8 mouse cellular contexts compared by ENCODE assay signal in the genomic region with DNA sequence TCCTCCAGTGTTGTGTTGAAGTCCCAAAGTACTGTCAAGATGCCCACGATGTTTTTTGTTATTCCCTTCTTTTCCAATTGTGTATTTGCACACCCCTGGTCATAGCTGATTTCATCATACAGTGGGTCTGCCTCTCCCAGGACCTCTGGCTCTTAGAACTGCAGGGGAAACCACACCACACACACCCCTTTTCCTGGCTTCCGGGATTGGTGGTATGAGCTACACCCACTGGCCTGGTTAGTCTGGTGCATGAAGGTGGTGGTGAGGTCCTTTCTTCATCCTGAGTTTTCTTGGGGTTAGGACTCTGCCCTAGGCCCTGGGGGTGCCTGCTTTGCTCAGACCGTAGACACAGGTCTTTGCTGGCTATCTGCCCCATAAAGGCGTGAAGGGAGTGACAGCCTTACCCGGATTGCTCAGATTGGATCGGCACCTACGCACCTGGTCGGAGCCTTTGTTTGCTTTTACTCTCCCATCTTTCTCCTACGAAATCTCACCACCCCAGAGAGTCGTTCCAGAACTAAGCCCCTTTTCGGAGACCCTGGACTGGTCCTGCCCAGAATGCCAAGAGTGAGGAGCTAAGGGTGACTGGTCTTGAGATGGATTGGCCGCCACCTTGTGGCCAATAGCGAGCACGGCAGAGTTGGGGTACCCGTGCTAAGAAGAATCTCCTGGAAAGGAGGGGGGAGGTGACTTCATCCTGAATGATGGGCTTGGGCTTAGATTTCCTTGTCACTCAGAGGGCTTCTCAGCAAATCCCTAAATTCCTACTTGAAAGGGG. TPM values are rescaled to one million over a fixed set of nuclear protein-coding genes. Genes with fewer than 3 reads are reported as not detected.
DNase-seq lines count a peak whose midpoint lies in the region; ATAC-seq and TF ChIP-seq lines count a peak whose summit lies in the region.

No protein-coding gene starts in this region.

- no peak for TF ChIP-seq POLR2A in MEL (IDR thresholded peaks at IDR 0.05; ENCODE audit: control insufficient read depth in 1 of 2, insufficient read depth in 1 of 2, low read depth in 1 of 2, low read length in 2 of 2, poor library complexity in 1 of 2)

- H3K4me1 ChIP-seq in intestine, embryonic 14.5 days (replicated peaks; ENCODE audit: control insufficient read depth, insufficient read depth, low read length) = no peaks in the 10 kb centered on the region
- peaks cover 3% of the 10 kb centered on the region; the same call in 1 of the 2 replicates for H3K4me1 ChIP-seq in intestine, embryonic 16.5 days (ENCODE audit: control insufficient read depth, insufficient read depth, low read length)
- H3K4me1 ChIP-seq in MEL (ENCODE audit: control insufficient read depth in 1 of 2, insufficient read depth in 2 of 2, low read length in 2 of 2) = peaks cover 0 to 2% of the 10 kb centered on the region in 2 experiments; a peak in 2 of 4 replicates
- H3K4me1 ChIP-seq in stomach, postnatal 0 days (replicated peaks; ENCODE audit: control insufficient read depth, insufficient read depth) = 0 out of 2 replicates have a peak, but pooled peaks cover 2% of the 10 kb centered on the region

- TF ChIP-seq CTCF in MEL (IDR thresholded peaks at IDR 0.05 in 2 of 3, conservative IDR thresholded peaks at IDR 0.05 in 1 of 3; ENCODE audit: control insufficient read depth in 1 of 3, insufficient read depth in 1 of 3, low read depth in 2 of 3, low read length in 3 of 3, poor library complexity in 1 of 3, severe bottlenecking in 1 of 3) = peak; percentile 92 to 94 (median 94)
- TF ChIP-seq CTCF in stomach, postnatal 0 days (IDR thresholded peaks at IDR 0.05; ENCODE audit: low read depth) = peak; percentile 89

- no peaks in the 10 kb centered on the region for H3K79me2 ChIP-seq in MEL (ENCODE audit: control insufficient read depth, insufficient read depth, low read length, poor library complexity)

- 26% methylated on average over 15 of the region's 15 CpGs for WGBS in intestine, embryonic 14.5 days
- WGBS in intestine, embryonic 16.5 days = 28% methylated on average over 15 of the region's 15 CpGs
- WGBS in stomach, postnatal 0 days = 23% methylated on average over 15 of the region's 15 CpGs

- peak; percentile 72 for DNase-seq in intestine, embryonic 14.5 days (ENCODE audit: low spot score)
- peak; percentile 83 for DNase-seq in MEL (ENCODE audit: low read depth, low spot score)
- peak; percentile 81 for DNase-seq in cerebellum, adult 9-10 months
- peak; percentile 79 to 84 for DNase-seq in kidney, postnatal 4 days
- DNase-seq in lung, postnatal 36 days = peak; percentile 81
- DNase-seq in stomach, postnatal 0 days (ENCODE audit: low spot score) = peak; percentile 62

- H3K27ac ChIP-seq in intestine, embryonic 14.5 days (ENCODE audit: low read depth) = no peak overlapping the region
- H3K27ac ChIP-seq in intestine, embryonic 16.5 days (ENCODE audit: low read length) = no peak overlapping the region
- H3K27ac ChIP-seq in MEL (ENCODE audit: control insufficient read depth, low read depth, low read length) = no peak overlapping the region
- H3K27ac ChIP-seq in stomach, postnatal 0 days (replicated peaks) = no peak overlapping the region

- H3K36me3 ChIP-seq in intestine, embryonic 14.5 days (ENCODE audit: control insufficient read depth, insufficient read depth, low read length) = no peaks in the 10 kb centered on the region
- no peaks in the 10 kb centered on the region for H3K36me3 ChIP-seq in intestine, embryonic 16.5 days (ENCODE audit: control insufficient read depth, insufficient read depth, low read length)
- H3K36me3 ChIP-seq in MEL (ENCODE audit: control insufficient read depth in 1 of 2, insufficient read depth in 2 of 2, low read length in 2 of 2) = 0 out of 4 replicates have a peak, but pooled peaks cover 0 to 3% of the 10 kb centered on the region in 2 experiments
- no peaks in the 10 kb centered on the region for H3K36me3 ChIP-seq in stomach, postnatal 0 days (ENCODE audit: control insufficient read depth, insufficient read depth, low read length)

- no peaks in the 10 kb centered on the region for H3K9me3 ChIP-seq in intestine, embryonic 14.5 days (ENCODE audit: control insufficient read depth, low read length)
- H3K9me3 ChIP-seq in intestine, embryonic 16.5 days (ENCODE audit: control insufficient read depth, low read length) = no peaks in the 10 kb centered on the region
- H3K9me3 ChIP-seq in MEL (replicated peaks; ENCODE audit: insufficient read depth, low read length) = no peaks in the 10 kb centered on the region
- H3K9me3 ChIP-seq in stomach, postnatal 0 days (ENCODE audit: control insufficient read depth, low read length) = no peaks in the 10 kb centered on the region

- no peak overlapping the region for H3K9ac ChIP-seq in intestine, embryonic 14.5 days (ENCODE audit: low read length)
- H3K9ac ChIP-seq in intestine, embryonic 16.5 days (ENCODE audit: low read depth, low read length) = no peak overlapping the region
- no peak overlapping the region for H3K9ac ChIP-seq in MEL (ENCODE audit: control insufficient read depth, low read depth, low read length, poor library complexity, severe bottlenecking)
- H3K9ac ChIP-seq in stomach, postnatal 0 days (ENCODE audit: low read length) = no peak overlapping the region

- H3K4me3 ChIP-seq in intestine, embryonic 14.5 days (ENCODE audit: low read depth, low read length) = no peak overlapping the region
- H3K4me3 ChIP-seq in intestine, embryonic 16.5 days (ENCODE audit: low read length) = no peak overlapping the region
- peak overlapping the region; percentile 4 to 16; a peak in 1 of 4 replicates for H3K4me3 ChIP-seq in MEL (ENCODE audit: control insufficient read depth in 1 of 2, insufficient read depth in 1 of 2, low read depth in 2 of 2, low read length in 2 of 2)
- H3K4me3 ChIP-seq in stomach, postnatal 0 days (ENCODE audit: low read depth, low read length) = no peak overlapping the region

- H3K27me3 ChIP-seq in intestine, embryonic 14.5 days (replicated peaks; ENCODE audit: control insufficient read depth, insufficient read depth, low read length) = peaks cover 34% of the 10 kb centered on the region
- H3K27me3 ChIP-seq in intestine, embryonic 16.5 days (replicated peaks; ENCODE audit: control insufficient read depth, insufficient read depth, low read length) = peaks cover 33% of the 10 kb centered on the region
- peaks cover 2 to 8% of the 10 kb centered on the region in 2 experiments; a peak in 3 of 4 replicates for H3K27me3 ChIP-seq in MEL (ENCODE audit: control insufficient read depth in 1 of 2, insufficient read depth in 2 of 2, low read length in 2 of 2)
- H3K27me3 ChIP-seq in stomach, postnatal 0 days (ENCODE audit: control insufficient read depth, insufficient read depth, low read length) = peaks cover 9% of the 10 kb centered on the region; the same call in 1 of the 2 replicates

- no peak for TF ChIP-seq EP300 in MEL (IDR thresholded peaks at IDR 0.05; ENCODE audit: low read depth in 1 of 2, low read length in 2 of 2)
- no peak for TF ChIP-seq EP300 in stomach, postnatal 0 days (optimal IDR thresholded peaks at IDR 0.05)

- ATAC-seq in intestine, embryonic 14.5 days (replicated peaks; ENCODE audit: low FRiP score, low TSS enrichment, low read depth) = no peak
- no peak for ATAC-seq in intestine, embryonic 16.5 days
- peak; percentile 51 for ATAC-seq in granulocyte monocyte progenitor cell, adult 5-6 weeks (replicated peaks; ENCODE audit: poor library complexity, severe bottlenecking)
- ATAC-seq in stomach, postnatal 0 days (ENCODE audit: low FRiP score, low TSS enrichment) = peak; percentile 45; the same call in 1 of the 2 replicates

- H3K4me2 ChIP-seq in intestine, embryonic 14.5 days (ENCODE audit: low read length) = no peak overlapping the region
- H3K4me2 ChIP-seq in intestine, embryonic 16.5 days (ENCODE audit: low read depth, low read length) = no peak overlapping the region
- H3K4me2 ChIP-seq in stomach, postnatal 0 days (replicated peaks; ENCODE audit: low read depth) = no peak overlapping the region

- TF ChIP-seq RAD21 in MEL (IDR thresholded peaks at IDR 0.05; ENCODE audit: low read depth, low read length) = peak; percentile 74

TF ChIP-seq in MEL, 35 proteins besides CTCF, POLR2A, EP300 and RAD21:
- TF ChIP-seq USF1 (IDR thresholded peaks at IDR 0.05; ENCODE audit: low read depth, low read length) = no peak
- TF ChIP-seq ZC3H11A (IDR thresholded peaks at IDR 0.05; ENCODE audit: low read depth, low read length) = peak; percentile 38; the same call in 1 of the 2 replicates
- TF ChIP-seq TAL1 (IDR thresholded peaks at IDR 0.05; ENCODE audit: low read length) = no peak
- TF ChIP-seq ZKSCAN1 (IDR thresholded peaks at IDR 0.05; ENCODE audit: low read depth, low read length) = no peak
- no peak for TF ChIP-seq CHD1 (IDR thresholded peaks at IDR 0.05; ENCODE audit: low read depth, low read length)
- 0 out of 2 replicates have a peak, but pooled peaks have one; percentile 32 for TF ChIP-seq ELF1 (IDR thresholded peaks at IDR 0.05; ENCODE audit: low read depth, low read length)
- TF ChIP-seq MEF2A (IDR thresholded peaks at IDR 0.05; ENCODE audit: extremely low read depth, insufficient replicate concordance, low read depth, low read length, poor library complexity, severe bottlenecking) = no peak
- TF ChIP-seq SMC3 (IDR thresholded peaks at IDR 0.05; ENCODE audit: low read depth, low read length) = peak; percentile 85
TF ChIP-seq in MEL: peak in this region for 3.

RNA-seq across cellular contexts. Expression of gene Calcoco1, which starts 17.7 kb away (rescaled TPM):
- 30.6 and 35.8 TPM in 2 replicates for polyA plus RNA-seq in intestine, embryonic 14.5 days (2014; fragmentation: Nextera tagmentation; extraction: Ambion mirVana)
- polyA plus RNA-seq in intestine, embryonic 16.5 days (2015; fragmentation: Nextera tagmentation; extraction: Ambion mirVana) = 26.5 and 27.0 TPM in 2 replicates
- 2.9 and 3.5 TPM in 2 replicates for total RNA-seq in MEL (2012; rRNA removed)
- 10 to 100 TPM in 1 of 2 experiments, not detected in 1; 19.0 TPM for polyA plus RNA-seq in MEL (2012; ENCODE audit: insufficient read depth in 1 of 2, insufficient read length in 2 of 2, low read depth in 1 of 2, low replicate concordance in 2 of 2, missing spikeins in 1 of 2)
- 10.8 and 19.3 TPM in 2 replicates for total RNA-seq in granulocyte monocyte progenitor cell, adult 5-6 weeks (2014; fragmentation: Nextera tagmentation)
- 5.1 and 12.2 TPM in 2 replicates for total RNA-seq in granulocyte monocyte progenitor cell, adult 5-6 weeks (2017)
- 25.5 and 27.6 TPM in 2 replicates for polyA plus RNA-seq in stomach, postnatal 0 days (2015; fragmentation: Nextera tagmentation; extraction: Ambion mirVana)

Comparison
In these comparisons a context has a peak if more than half of its experiments do, and no peak if none do; other contexts are left out.
1. ATAC-seq: peak in granulocyte monocyte progenitor cell, adult 5-6 weeks (single experiment) and stomach, postnatal 0 days (single experiment); none in intestine, embryonic 14.5 days (single experiment) and intestine, embryonic 16.5 days (single experiment).
2. H3K4me3 ChIP-seq: peak in MEL (2 of 2); none in intestine, embryonic 14.5 days (single experiment), intestine, embryonic 16.5 days (single experiment) and stomach, postnatal 0 days (single experiment).
3. Peak in every context shown above with its lines, with median percentiles within 50 percentile points of each other: DNase-seq.